ENCODE assay signal across 9 mouse cellular contexts in the genomic region with DNA sequence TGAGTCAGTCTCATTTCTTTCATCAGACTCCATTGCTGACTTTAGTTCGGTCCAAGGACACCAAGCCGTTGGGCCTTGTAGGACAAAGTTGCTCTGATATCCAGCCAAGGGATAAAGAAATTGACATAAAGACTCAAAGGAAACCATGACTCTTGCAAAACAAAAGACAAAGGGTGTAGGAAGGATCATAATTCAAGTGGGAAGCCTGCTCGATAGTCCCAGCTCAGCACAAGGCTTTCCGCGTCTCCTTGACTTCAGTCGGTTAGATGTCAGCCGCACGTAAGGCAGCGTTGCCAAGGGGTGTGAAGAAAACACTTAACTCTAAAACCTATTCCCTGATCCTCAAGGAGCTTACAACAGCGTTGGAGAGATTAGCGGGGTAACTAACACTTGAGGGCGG. TPM values are rescaled to one million over a fixed set of nuclear protein-coding genes. Genes with fewer than 3 reads are reported as not detected.
A peak's percentile ranks its signal among the peaks of the same experiment; 100 is the strongest.
DNase-seq lines count a peak whose midpoint lies in the region; ATAC-seq and TF ChIP-seq lines count a peak whose summit lies in the region.
"Had no signal": no experiment of that assay in that cellular context is flagged by ENCODE, and none has a peak within 500 bp of the region (broad histone marks: within the 10 kb centered on the region; RNA-seq: fewer than 3 reads in every experiment).

No protein-coding gene starts in this region.

- peak overlapping the region; percentile 94 for H3K9ac ChIP-seq in forebrain, embryonic 16.5 days (replicated peaks; ENCODE audit: low read depth, low read length)
- H3K9ac ChIP-seq in liver, embryonic 16.5 days (ENCODE audit: low read depth, low read length), result peak overlapping the region; percentile 78

- DNase-seq in heart, embryonic 10.5 days (ENCODE audit: low spot score), result no peak
- no peak for DNase-seq in heart, adult 8-10 months (ENCODE audit: low spot score)
- no peak for DNase-seq in B cell, adult 2 months
- DNase-seq in cerebellum, postnatal 25 days, result no peak
- no peak for DNase-seq in frontal cortex, postnatal 25 days (ENCODE audit: low spot score in 2 of 2)

- H3K27ac ChIP-seq in heart, embryonic 10.5 days, result peak overlapping the region; percentile 98
- H3K27ac ChIP-seq in forebrain, embryonic 16.5 days (ENCODE audit: low read length), result peak overlapping the region; percentile 50; the same call in 1 of the 2 replicates
- no peak overlapping the region for H3K27ac ChIP-seq in liver, embryonic 16.5 days (ENCODE audit: low read length)

- H3K4me3 ChIP-seq in heart, embryonic 10.5 days, result peak overlapping the region; percentile 82; the same call in 1 of the 2 replicates
- peak overlapping the region; percentile 80 for H3K4me3 ChIP-seq in E14TG2a.4 (replicated peaks; ENCODE audit: low read length)
- peak overlapping the region; percentile 68 for H3K4me3 ChIP-seq in forebrain, embryonic 16.5 days (replicated peaks; ENCODE audit: low read length)
- H3K4me3 ChIP-seq in liver, embryonic 16.5 days (ENCODE audit: low read depth, low read length), result peak overlapping the region; percentile 74

- no peaks in the 10 kb centered on the region for H3K9me3 ChIP-seq in heart, embryonic 10.5 days
- peaks cover 15% of the 10 kb centered on the region for H3K9me3 ChIP-seq in E14TG2a.4 (ENCODE audit: low read length)
- H3K9me3 ChIP-seq in forebrain, embryonic 16.5 days (ENCODE audit: control insufficient read depth, low read length), result no peaks in the 10 kb centered on the region
- H3K9me3 ChIP-seq in liver, embryonic 16.5 days (replicated peaks; ENCODE audit: control insufficient read depth, low read length), result no peaks in the 10 kb centered on the region

- H3K4me2 ChIP-seq in forebrain, embryonic 16.5 days (ENCODE audit: low read length), result peak overlapping the region; percentile 88
- H3K4me2 ChIP-seq in liver, embryonic 16.5 days (ENCODE audit: low read depth, low read length), result peak overlapping the region; percentile 77

- H3K36me3 ChIP-seq in heart, embryonic 10.5 days, result no peaks in the 10 kb centered on the region
- no peaks in the 10 kb centered on the region for H3K36me3 ChIP-seq in E14TG2a.4 (ENCODE audit: insufficient read depth, low read length)
- no peaks in the 10 kb centered on the region for H3K36me3 ChIP-seq in forebrain, embryonic 16.5 days (ENCODE audit: control insufficient read depth, insufficient read depth)
- H3K36me3 ChIP-seq in liver, embryonic 16.5 days (ENCODE audit: control insufficient read depth, insufficient read depth), result no peaks in the 10 kb centered on the region
- H3K36me3 ChIP-seq: G1E had no signal

- 68% methylated on average over 12 of the region's 12 CpGs for WGBS in heart, embryonic 10.5 days
- 59% methylated on average over 12 of the region's 12 CpGs for WGBS in forebrain, embryonic 16.5 days
- WGBS in liver, embryonic 16.5 days (ENCODE audit: insufficient replicate concordance), result 77% methylated on average over 12 of the region's 12 CpGs

- no peak for TF ChIP-seq CTCF in E14TG2a.4 (conservative IDR thresholded peaks at IDR 0.05; ENCODE audit: low read length)

- no peak; the same call in 1 of the 2 replicates for ATAC-seq in forebrain, embryonic 16.5 days
- peak; percentile 3; the same call in 1 of the 2 replicates for ATAC-seq in liver, embryonic 16.5 days (ENCODE audit: low read depth)

- H3K4me1 ChIP-seq in heart, embryonic 10.5 days, result no peaks in the 10 kb centered on the region
- no peaks in the 10 kb centered on the region; the same call in 1 of the 2 replicates for H3K4me1 ChIP-seq in E14TG2a.4 (replicated peaks; ENCODE audit: low read depth, low read length)
- H3K4me1 ChIP-seq in forebrain, embryonic 16.5 days (replicated peaks; ENCODE audit: control insufficient read depth, insufficient read depth, low read length), result peaks cover 5% of the 10 kb centered on the region; the same call in 1 of the 2 replicates
- H3K4me1 ChIP-seq in liver, embryonic 16.5 days (ENCODE audit: control insufficient read depth, low read depth, low read length), result peaks cover 4% of the 10 kb centered on the region

- H3K27me3 ChIP-seq in heart, embryonic 10.5 days (ENCODE audit: insufficient read depth, poor library complexity, severe bottlenecking), result no peaks in the 10 kb centered on the region
- peaks cover 28% of the 10 kb centered on the region for H3K27me3 ChIP-seq in E14TG2a.4 (ENCODE audit: insufficient read depth, low read length)
- H3K27me3 ChIP-seq in forebrain, embryonic 16.5 days (replicated peaks; ENCODE audit: control insufficient read depth, insufficient read depth, low read length), result no peaks in the 10 kb centered on the region
- H3K27me3 ChIP-seq in liver, embryonic 16.5 days (ENCODE audit: control insufficient read depth, insufficient read depth, low read depth, low read length), result no peaks in the 10 kb centered on the region

RNA-seq across cellular contexts. Expression of a gene that starts 0.5 kb away (rescaled TPM):
- polyA plus RNA-seq in heart, embryonic 10.5 days (2016; fragmentation: Nextera tagmentation; extraction: Ambion mirVana), result 4.8 and 7.4 TPM in 2 replicates
- total RNA-seq in heart, adult 8-10 months (2022), result 1 to 10 TPM; 1.8 to 2.5 (median 2.0) TPM
- polyA plus RNA-seq in forebrain, embryonic 16.5 days (2015; fragmentation: Nextera tagmentation; extraction: Ambion mirVana), result 5.0 and 6.1 TPM in 2 replicates
- 1.3 and 1.5 TPM in 2 replicates for polyA plus RNA-seq in liver, embryonic 16.5 days (2015; fragmentation: Nextera tagmentation; extraction: Ambion mirVana)
- polyA plus RNA-seq: G1E had no signal
